Mouse (Mus musculus): ENCODE measurements around the gene Gm21188.
"Not testable (repeated sequence)": the region's sequence is repeated elsewhere in the genome, so short reads cannot be mapped to it uniquely, and the experiment has no call there.

The Gm21188 gene

DNA sequence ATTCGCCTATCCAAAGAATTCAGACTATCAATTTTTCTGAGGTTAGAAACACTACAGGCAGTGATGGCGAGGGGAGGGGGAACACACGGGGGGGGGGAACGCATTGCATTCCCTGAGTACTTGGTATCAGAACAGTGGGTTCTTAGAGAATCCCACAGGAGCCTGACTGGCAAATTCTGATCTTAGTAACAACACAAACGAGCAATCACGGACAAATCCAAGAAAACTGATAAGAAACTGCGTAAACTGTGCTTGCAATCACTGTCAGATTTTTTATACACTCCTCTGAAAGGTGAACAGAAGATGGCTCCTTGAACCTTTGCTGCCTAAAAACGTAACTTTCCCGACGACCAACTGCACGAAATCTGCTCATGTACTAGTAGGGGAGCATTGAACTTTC, 24.6 kb downstream of the Gm21188 start:
- peak in 1 of 2 experiments; percentile 44 for DNase-seq (ENCODE audit: inconsistent age in 2 of 2, low spot score in 1 of 2)

DNA sequence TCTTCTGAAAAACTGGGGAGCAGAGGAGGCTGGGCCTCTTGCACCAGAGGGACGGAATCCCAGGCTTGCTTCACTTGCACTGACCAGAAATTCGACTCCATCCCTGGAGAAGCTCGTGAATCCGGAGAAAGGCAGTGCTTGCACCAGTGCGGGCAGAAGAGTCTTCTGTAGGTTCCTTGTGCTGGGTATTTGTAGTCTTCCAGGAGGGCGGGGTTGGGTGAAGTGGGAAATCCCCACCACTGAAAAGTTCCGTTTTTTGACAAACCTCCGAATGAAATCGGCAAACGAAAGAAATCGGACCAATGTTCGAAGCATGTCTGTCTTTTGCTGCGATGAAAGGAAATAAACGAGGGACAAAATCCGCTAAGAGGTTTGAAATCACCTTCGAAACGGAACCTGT, 25.1 kb downstream of the Gm21188 start, which contains the start of gene Gm36079:
Gene Gm36079 (minus strand): TSS at position 101 of the 400 bp plus-strand sequence.
- not testable (repeated sequence) for DNase-seq (ENCODE audit: inconsistent age in 2 of 2, low spot score in 1 of 2)

DNA sequence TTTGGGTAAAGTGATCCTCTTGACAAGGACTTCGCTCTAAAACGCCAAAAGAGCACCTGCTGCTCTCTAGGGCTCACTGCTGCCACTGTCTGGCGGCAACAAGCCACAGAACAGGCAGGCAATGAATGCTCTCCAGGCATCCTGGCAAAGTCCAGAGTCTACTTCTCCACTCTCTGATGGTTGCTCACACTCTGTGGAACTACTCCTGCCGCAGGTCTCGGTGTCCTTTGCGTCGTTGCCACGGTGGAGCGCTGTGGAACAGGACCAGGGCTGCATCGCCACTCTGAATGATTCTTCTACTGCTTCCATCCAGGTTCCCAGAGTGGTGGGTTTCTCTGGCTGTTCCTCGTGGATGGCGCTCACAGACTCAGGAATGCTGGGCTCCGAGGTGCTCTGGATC, 25.6 kb downstream of the Gm21188 start:
- peak in 1 of 2 experiments; percentile 16 for DNase-seq (ENCODE audit: inconsistent age in 2 of 2, low spot score in 1 of 2)

GRCm38 (mm10) chr13:120025576-120025975, 26.4 kb downstream of the Gm21188 start:
- peak in 1 of 2 experiments; percentile 47 for DNase-seq (ENCODE audit: inconsistent age in 2 of 2, low spot score in 1 of 2)

DNA sequence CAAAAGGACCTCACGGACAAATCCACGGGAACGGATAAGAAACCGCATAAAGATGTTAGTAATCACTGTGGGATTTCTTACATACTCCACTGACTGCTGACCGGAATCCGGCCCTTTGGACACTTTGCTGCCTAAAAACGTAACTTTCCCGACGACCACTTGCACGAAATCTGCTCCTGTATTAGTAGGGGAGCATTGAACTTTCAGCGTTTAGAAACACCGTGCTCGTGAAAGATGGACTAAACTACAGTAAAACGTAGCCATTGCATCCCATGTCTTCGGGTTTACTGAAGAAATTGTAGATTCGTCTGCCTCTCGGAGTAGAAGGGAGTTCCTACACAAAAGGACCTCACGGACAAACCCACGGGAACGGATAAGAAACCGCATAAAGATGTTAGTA, 27.0 kb downstream of the Gm21188 start:
- not testable (repeated sequence) for DNase-seq (ENCODE audit: inconsistent age in 2 of 2, low spot score in 1 of 2)

DNA sequence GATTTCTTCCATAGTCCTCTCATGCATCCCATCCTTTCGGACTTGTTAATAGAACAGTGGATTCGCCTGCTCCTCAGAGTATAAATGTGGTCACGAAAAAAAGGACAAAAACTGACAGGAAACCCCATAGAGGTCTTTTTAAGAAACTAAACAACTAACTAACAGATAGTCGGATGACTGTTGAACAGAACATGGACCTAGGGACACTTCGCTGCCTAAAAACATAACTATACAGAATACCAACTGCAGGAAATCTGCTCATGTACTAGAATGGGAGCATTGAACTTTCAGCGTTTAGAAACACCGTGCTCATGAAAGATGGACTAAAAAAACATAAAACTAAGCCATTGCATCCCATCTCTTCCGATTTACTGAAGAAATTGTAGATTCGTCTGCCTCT, 27.4 kb downstream of the Gm21188 start:
- not testable (repeated sequence) for DNase-seq (ENCODE audit: inconsistent age in 2 of 2, low spot score in 1 of 2)

GRCm38 (mm10) chr13:120021477-120021876, 30.5 kb downstream of the Gm21188 start:
- peak in 1 of 2 experiments; percentile 44 for DNase-seq (ENCODE audit: inconsistent age in 2 of 2, low spot score in 1 of 2)

- peak in 1 of 2 experiments; percentile 11 for DNase-seq (ENCODE audit: inconsistent age in 2 of 2, low spot score in 1 of 2)
These were observed 36.5 kb downstream of the Gm21188 start for GRCm38 (mm10) chr13:120015348-120016007.

- not testable (repeated sequence) for DNase-seq (ENCODE audit: inconsistent age in 2 of 2, low spot score in 1 of 2)
These were observed 38.0 kb downstream of the Gm21188 start for GRCm38 (mm10) chr13:120013962-120014361.

- DNase-seq (ENCODE audit: inconsistent age in 2 of 2, low spot score in 1 of 2), result not testable (repeated sequence)
These were observed 38.5 kb downstream of the Gm21188 start for GRCm38 (mm10) chr13:120013544-120013943.

- not testable (repeated sequence) for DNase-seq (ENCODE audit: inconsistent age in 2 of 2, low spot score in 1 of 2)
These were observed 41.9 kb downstream of the Gm21188 start for GRCm38 (mm10) chr13:120010068-120010467.

- not testable (repeated sequence) for DNase-seq (ENCODE audit: inconsistent age in 2 of 2, low spot score in 1 of 2)
These were observed 52.8 kb downstream of the Gm21188 start for GRCm38 (mm10) chr13:119999215-119999614.

DNA sequence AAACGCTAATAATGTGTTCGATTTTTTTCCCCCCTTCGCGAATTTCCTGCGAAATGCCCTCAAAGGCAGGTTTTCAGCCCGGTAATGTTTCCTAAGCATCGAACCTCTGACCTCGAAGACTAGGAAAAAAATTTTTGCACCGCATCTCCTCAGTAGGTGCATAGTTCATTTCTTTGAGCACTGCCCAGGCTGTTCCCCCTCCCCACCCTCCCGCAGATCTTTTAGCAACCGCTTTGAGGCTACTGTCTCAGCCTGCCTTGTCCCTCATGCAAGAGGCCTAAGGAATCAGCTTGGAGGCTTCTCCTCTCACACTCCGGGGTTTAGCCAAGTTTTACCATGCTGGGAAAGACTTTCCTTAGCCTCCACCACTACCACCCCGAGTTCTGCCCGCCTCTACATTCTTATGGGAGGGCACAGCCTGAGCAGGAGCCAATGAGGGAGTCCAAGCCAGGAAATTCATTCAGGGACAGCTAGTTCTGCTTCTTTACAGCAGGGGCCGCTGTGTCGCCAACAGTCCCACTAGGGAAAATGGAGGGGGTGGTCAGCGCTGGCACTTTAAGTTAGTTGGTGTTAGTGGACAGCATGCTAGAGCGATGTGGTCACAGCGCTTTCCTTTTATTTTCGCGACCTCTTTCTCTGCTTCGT, 53.4 kb downstream of the Gm21188 start:
- not testable (repeated sequence) for DNase-seq (ENCODE audit: inconsistent age in 2 of 2, low spot score in 1 of 2)

- DNase-seq (ENCODE audit: inconsistent age in 2 of 2, low spot score in 1 of 2), result not testable (repeated sequence)
These were observed 60.0 kb downstream of the Gm21188 start for GRCm38 (mm10) chr13:119991917-119992496.

DNA sequence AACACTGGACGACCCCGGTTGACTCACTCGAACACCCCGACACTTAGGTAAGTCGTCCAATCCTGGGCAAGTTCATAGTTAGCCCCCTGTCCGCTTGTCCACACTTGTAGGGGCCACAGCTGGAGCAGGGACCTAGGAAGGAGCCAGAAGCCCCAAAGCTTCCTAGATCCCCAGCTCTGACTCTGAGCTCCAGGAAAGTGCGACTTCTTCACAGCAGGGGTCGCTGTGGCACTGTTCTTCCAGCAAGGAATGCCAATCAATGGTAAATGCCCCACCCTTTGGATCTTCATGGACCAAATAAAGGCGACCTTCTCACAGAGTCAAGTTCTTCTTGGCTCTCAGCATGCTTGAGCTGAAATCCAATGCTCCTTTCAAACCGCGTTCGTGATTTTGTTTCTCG, 60.7 kb downstream of the Gm21188 start:
- not testable (repeated sequence) for DNase-seq (ENCODE audit: inconsistent age in 2 of 2, low spot score in 1 of 2)
